Mouse (Mus musculus) cerebellum, adult 9-10 months (tissue): ENCODE measurements around the gene Ncam1.

Experiments
- DNase-seq: peaks from one replicate; pipeline ENCODE4 v3.0.0; 2022

Gene Ncam1

GRCm38 (mm10) chr9:49490609-49491008 lies 308.1 kb downstream of the Ncam1 start:
- no peak for DNase-seq

- DNase-seq, result peak; percentile 84
Observed at GRCm38 (mm10) chr9:49488912-49489895, 309.5 kb downstream of the Ncam1 start.

- no peak for DNase-seq
Observed at GRCm38 (mm10) chr9:49488258-49488657, 310.5 kb downstream of the Ncam1 start.

GRCm38 (mm10) chr9:49487657-49487943 lies 311.1 kb downstream of the Ncam1 start:
- no peak for DNase-seq

- no peak for DNase-seq
Observed at GRCm38 (mm10) chr9:49486805-49487656, 311.7 kb downstream of the Ncam1 start.

GRCm38 (mm10) chr9:49485892-49486311 lies 312.8 kb downstream of the Ncam1 start, which contains the start of gene Ttc12:
TSS of gene Ttc12 (minus strand) at chr9:49486225.
- DNase-seq, result peak; percentile 61

- peak; percentile 53 for DNase-seq
Observed at GRCm38 (mm10) chr9:49485250-49485891, 313.4 kb downstream of the Ncam1 start.

GRCm38 (mm10) chr9:49483316-49483715 lies 315.4 kb downstream of the Ncam1 start:
- DNase-seq, result no peak

GRCm38 (mm10) chr9:49472126-49472525 lies 326.6 kb downstream of the Ncam1 start:
- DNase-seq, result no peak

- no peak for DNase-seq
Observed at GRCm38 (mm10) chr9:49470946-49471345, 327.8 kb downstream of the Ncam1 start.

GRCm38 (mm10) chr9:49470006-49470405 lies 328.7 kb downstream of the Ncam1 start:
- DNase-seq, result no peak

GRCm38 (mm10) chr9:49456136-49456535 lies 342.6 kb downstream of the Ncam1 start:
- DNase-seq, result no peak

GRCm38 (mm10) chr9:49452396-49452795 lies 346.3 kb downstream of the Ncam1 start:
- DNase-seq, result no peak
